Mouse (Mus musculus) neural tube, embryonic 15.5 days (tissue): ENCODE measurements around the gene Serpina16. TPM values are rescaled to one million over a fixed set of nuclear protein-coding genes. Genes with fewer than 3 reads are reported as not detected.
"Not testable (repeated sequence)": the region's sequence is repeated elsewhere in the genome, so short reads cannot be mapped to it uniquely, and the experiment has no call there.

Experiments used
- ATAC-seq: fragments of 200-750 bp; cut with Nextera tagmentation; 2 replicates; pipeline ENCODE4 v1.8.0; 2017; ENCODE audit warnings: mild to moderate bottlenecking, moderate TSS enrichment, moderate library complexity; ENCODE audit not compliant: low FRiP score
- H3K27ac ChIP-seq: fragments of 300-500 bp; sonication (generic); replicated peaks from 2 replicates; pipeline ENCODE4 v1.5.1; 2015; ENCODE audit warnings: mild to moderate bottlenecking, inconsistent platforms
- H3K27me3 ChIP-seq: fragments of 300-500 bp; sonication (generic); replicated peaks from 2 replicates; pipeline ENCODE4 v1.6.1; 2015; ENCODE audit warnings: inconsistent platforms
- H3K36me3 ChIP-seq: fragments of 300-500 bp; sonication (generic); 2 replicates; pipeline ENCODE4 v1.6.1; 2015; ENCODE audit warnings: inconsistent platforms
- H3K4me1 ChIP-seq: fragments of 300-500 bp; sonication (generic); 2 replicates; pipeline ENCODE4 v1.6.1; 2015; ENCODE audit warnings: inconsistent platforms
- H3K4me2 ChIP-seq: fragments of 300-500 bp; sonication (generic); 2 replicates; pipeline ENCODE4 v1.6.1; 2015; ENCODE audit warnings: inconsistent platforms, mild to moderate bottlenecking, moderate library complexity
- H3K4me3 ChIP-seq: fragments of 300-500 bp; sonication (generic); replicated peaks from 2 replicates; pipeline ENCODE4 v1.5.1; 2015; ENCODE audit warnings: mild to moderate bottlenecking, inconsistent platforms
- H3K9ac ChIP-seq: fragments of 300-500 bp; sonication (generic); replicated peaks from 2 replicates; pipeline ENCODE4 v1.6.1; 2015; ENCODE audit warnings: mild to moderate bottlenecking, inconsistent platforms
- H3K9me3 ChIP-seq: fragments of 300-500 bp; sonication (generic); replicated peaks from 2 replicates; pipeline ENCODE4 v1.6.1; 2016; ENCODE audit warnings: inconsistent platforms
- WGBS: fragments of 180-500 bp; shearing (Covaris S2); methylation state at CpG from one replicate; pipeline ENCODE4 v1.1.7; 2015; ENCODE audit warnings: mixed read lengths; 5-methylcytosine and 5-hydroxymethylcytosine counted together
- polyA plus RNA-seq: library from polyadenylated mRNA; unstranded; fragments of >200 nt; fragmentation: Nextera tagmentation; extraction: Ambion mirVana; gene quantifications from 2 replicates; pipeline ENCODE4 v1.2.1, GENCODE M21; 2015

Gene Serpina16
- polyA plus RNA-seq, 1 experiment from 2014 or later: 0.09 TPM

DNA sequence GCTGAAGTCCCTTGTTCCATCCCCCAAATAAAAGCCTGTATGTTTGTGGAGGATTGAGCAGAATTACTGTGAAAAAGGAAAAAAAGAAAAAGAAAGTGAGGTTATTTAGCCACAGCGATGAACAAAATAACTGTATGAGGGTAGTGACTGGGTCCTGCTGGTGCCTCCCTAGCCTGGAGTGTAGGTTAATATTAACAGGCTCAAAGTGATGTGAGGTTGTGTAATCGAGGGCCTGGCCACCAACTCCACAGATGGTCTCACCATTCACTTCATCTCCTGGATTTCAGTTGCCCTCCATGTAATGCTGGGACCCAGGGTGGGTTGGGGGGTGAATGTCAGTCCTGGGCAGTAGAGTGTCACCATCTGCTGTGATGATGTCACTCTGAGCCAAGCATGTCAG lies 5.8 kb upstream of the Serpina16 start:
- no peak for ATAC-seq
- Histone ChIP-seq H3K9ac (no peak overlapping the region), H3K4me1 (no peaks in the 10 kb centered on the region), H3K27me3 (no peaks in the 10 kb centered on the region), H3K27ac (no peak overlapping the region), H3K9me3 (no peaks in the 10 kb centered on the region), H3K36me3 (no peaks in the 10 kb centered on the region), H3K4me2 (no peak overlapping the region), H3K4me3 (no peak overlapping the region)
- WGBS: 78% methylated on average over 2 of the region's 2 CpGs

DNA sequence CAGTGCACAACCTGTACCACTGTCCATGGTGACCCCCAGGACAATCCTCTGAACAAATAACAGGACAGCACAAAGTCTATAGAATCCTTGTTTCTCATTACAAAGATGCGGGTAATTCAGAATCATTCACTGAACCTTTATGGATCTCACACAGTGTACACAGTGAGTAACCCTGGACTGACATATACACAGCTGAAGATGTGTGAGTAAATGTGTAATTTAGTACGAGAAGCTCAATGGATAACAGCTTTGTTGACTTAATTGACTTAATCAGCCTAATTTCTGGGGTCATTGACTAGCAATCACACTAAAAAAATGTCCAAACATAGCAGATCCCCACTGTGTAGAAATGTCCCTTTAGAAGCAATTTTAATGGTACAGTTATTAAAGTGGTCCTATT lies 5.2 kb upstream of the Serpina16 start:
- Histone ChIP-seq H3K9ac (no peak overlapping the region), H3K27me3 (no peaks in the 10 kb centered on the region), H3K4me1 (no peaks in the 10 kb centered on the region), H3K36me3 (no peaks in the 10 kb centered on the region), H3K9me3 (no peaks in the 10 kb centered on the region), H3K4me3 (no peak overlapping the region), H3K27ac (no peak overlapping the region), H3K4me2 (no peak overlapping the region)
- WGBS: 75% methylated on average over 2 of the region's 2 CpGs
- ATAC-seq: no peak

DNA sequence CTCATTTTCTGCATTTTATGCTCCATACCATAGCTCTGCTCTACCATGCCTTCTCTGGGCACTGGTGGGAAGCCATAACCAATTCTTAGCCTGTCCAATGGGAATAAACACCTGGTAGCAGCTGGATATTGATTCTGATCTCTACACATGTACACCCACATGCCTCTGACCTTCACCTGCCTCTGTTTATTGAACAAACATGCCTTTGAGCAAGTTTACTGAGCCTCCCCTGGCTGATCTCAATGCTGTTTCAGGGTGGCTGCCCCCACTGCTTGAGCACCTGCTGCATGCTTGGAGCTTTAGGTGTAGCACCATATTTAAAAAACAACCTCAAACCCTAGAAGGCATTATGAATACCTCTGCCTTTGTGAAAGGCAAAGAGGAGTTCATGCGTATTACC lies 3.9 kb upstream of the Serpina16 start:
- not testable (repeated sequence) for H3K27me3 ChIP-seq, H3K36me3 ChIP-seq, H3K4me3 ChIP-seq, H3K4me2 ChIP-seq, H3K9me3 ChIP-seq, H3K9ac ChIP-seq, ATAC-seq, H3K4me1 ChIP-seq, H3K27ac ChIP-seq
- WGBS: 97% methylated on average over 1 of the region's 1 CpGs

DNA sequence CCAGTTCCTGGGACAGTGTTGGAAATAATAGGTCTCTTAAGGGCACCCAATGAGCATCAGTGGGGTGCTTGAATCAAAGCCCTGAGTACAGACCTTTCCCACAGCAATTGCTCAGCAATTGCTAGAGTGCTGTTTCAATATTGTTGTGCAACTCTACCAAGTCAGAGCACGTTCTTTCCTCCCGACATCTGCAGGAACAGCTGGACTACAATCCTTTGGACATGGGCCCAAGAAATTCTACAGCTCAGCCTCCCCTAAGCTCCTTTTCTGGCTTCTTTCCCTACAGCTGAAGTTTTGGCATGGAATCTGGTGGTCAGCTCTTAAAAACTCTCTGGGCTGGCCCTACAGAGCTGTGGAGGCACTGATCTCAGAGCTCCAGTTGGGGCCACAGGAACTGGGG lies 2.8 kb downstream of the Serpina16 start:
- Histone ChIP-seq H3K4me2 (no peak overlapping the region), H3K9me3 (no peaks in the 10 kb centered on the region), H3K36me3 (no peaks in the 10 kb centered on the region), H3K27ac (no peak overlapping the region), H3K4me3 (no peak overlapping the region), H3K4me1 (no peaks in the 10 kb centered on the region), H3K9ac (no peak overlapping the region), H3K27me3 (no peaks in the 10 kb centered on the region)
- WGBS: 86% methylated on average over 2 of the region's 2 CpGs
- ATAC-seq: no peak

DNA sequence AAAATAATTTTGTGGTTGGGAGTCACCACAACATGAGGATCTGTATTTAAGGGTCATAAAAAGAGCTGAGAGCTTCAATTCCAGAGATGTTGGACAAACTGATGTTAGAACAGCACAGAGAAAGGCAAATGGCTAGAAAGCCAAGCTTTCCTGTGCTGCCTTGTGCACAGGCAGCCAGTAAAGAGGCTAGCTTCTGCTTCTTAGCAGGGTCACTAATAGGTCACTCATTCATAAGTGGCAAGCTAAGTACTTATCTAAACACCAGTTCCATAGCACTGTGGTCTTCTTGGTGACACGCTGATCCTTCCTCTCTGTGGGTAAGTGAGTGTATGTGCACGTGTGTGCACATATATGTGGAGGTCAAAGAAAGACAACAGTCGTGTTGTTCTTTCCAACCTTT lies 4.5 kb downstream of the Serpina16 start:
- Histone ChIP-seq H3K36me3 (no peaks in the 10 kb centered on the region), H3K4me3 (no peak overlapping the region), H3K9ac (no peak overlapping the region), H3K9me3 (no peaks in the 10 kb centered on the region), H3K27ac (no peak overlapping the region), H3K27me3 (no peaks in the 10 kb centered on the region), H3K4me2 (no peak overlapping the region), H3K4me1 (no peaks in the 10 kb centered on the region)
- WGBS: 82% methylated on average over 3 of the region's 3 CpGs
- no peak for ATAC-seq

DNA sequence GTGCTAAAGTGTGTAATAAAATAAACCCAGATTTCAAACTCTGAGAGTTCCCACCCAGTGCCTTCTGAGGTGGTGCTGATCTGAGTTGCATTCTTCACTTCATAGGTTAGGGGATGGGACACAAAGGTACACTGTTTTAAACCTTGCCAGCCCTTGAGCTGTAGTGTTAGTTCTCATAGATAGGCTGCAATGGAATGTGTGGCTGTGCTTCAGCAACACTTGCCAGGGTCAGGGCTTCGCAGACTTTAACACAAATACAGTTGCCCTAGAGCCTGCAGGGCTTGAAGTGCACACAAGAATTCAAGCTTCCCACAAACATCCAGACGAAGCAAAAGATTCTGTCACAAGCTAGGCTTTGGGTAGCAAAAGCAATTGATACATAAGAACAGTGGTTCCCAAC lies 5.0 kb downstream of the Serpina16 start:
- Histone ChIP-seq H3K4me2 (no peak overlapping the region), H3K4me3 (no peak overlapping the region), H3K27me3 (no peaks in the 10 kb centered on the region), H3K27ac (no peak overlapping the region), H3K9me3 (no peaks in the 10 kb centered on the region), H3K9ac (no peak overlapping the region), H3K4me1 (no peaks in the 10 kb centered on the region), H3K36me3 (no peaks in the 10 kb centered on the region)
- ATAC-seq: no peak
- 81% methylated on average over 2 of the region's 2 CpGs for WGBS

DNA sequence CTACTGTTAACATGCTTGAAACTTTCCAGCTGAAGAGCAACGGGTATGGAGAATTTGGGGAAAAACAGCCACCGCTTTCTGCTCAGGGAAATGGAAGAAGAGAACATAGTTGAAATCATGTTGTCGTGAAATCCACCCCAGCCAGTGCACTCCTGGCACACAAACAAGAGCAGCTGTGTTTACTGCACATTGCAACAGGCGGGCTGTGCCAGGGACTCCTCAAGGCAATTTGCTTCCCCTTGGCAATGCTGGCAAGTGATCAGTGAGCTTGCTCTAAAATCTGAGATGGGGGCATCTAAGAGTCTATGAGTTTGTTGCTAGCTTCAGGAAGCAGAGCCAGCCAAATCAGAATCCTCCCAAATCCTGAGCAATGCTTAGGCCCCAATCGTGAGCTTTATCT lies 5.6 kb downstream of the Serpina16 start:
- ATAC-seq: no peak
- Histone ChIP-seq H3K27ac (no peak overlapping the region), H3K9ac (no peak overlapping the region), H3K4me1 (no peaks in the 10 kb centered on the region), H3K9me3 (no peaks in the 10 kb centered on the region), H3K27me3 (no peaks in the 10 kb centered on the region), H3K36me3 (no peaks in the 10 kb centered on the region), H3K4me3 (no peak overlapping the region), H3K4me2 (no peak overlapping the region)
- 88% methylated on average over 5 of the region's 5 CpGs for WGBS

DNA sequence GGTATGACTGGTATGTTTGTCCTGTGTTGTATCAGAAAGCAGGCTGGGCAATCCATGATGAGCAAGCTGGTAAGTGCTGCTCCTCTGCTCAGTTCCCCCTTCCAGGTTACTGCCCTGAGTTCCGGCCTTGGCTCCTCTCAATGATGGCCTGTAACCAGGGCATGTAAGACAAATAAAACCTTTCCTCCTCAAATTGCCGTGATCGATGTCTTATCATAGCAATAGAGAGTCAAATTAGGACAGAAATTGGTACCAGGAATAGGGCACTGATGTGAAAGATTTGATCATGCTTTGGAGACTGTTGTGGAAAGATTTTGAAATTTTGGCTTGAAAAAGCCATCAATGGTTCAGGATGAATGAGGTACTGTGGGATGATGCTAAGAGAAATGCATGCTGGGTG lies 10.7 kb downstream of the Serpina16 start:
- Histone ChIP-seq H3K9ac (no peak overlapping the region), H3K4me3 (no peak overlapping the region), H3K27me3 (no peaks in the 10 kb centered on the region), H3K27ac (no peak overlapping the region), H3K36me3 (no peaks in the 10 kb centered on the region), H3K4me2 (no peak overlapping the region), H3K4me1 (no peaks in the 10 kb centered on the region), H3K9me3 (no peaks in the 10 kb centered on the region)
- ATAC-seq: no peak
- 93% methylated on average over 3 of the region's 3 CpGs for WGBS

DNA sequence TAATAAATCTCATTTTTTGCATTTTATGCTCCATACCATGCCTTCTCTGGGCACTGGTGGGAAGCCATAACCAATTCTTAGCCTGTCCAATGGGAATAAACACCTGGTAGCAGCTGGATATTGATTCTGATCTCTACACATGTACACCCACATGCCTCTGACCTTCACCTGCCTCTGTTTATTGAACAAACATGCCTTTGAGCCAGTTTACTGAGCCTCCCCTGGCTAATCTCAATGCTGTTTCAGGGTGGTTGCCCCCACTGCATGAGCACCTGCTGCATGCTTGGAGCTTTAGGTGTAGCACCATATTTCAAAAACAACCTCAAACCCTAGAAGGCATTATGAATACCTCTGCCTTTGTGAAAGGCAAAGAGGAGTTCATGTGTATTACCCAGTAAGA lies 13.9 kb downstream of the Serpina16 start:
- not testable (repeated sequence) for H3K4me1 ChIP-seq, H3K27ac ChIP-seq, H3K27me3 ChIP-seq, H3K4me2 ChIP-seq, H3K9me3 ChIP-seq, H3K4me3 ChIP-seq, H3K36me3 ChIP-seq, H3K9ac ChIP-seq, ATAC-seq

DNA sequence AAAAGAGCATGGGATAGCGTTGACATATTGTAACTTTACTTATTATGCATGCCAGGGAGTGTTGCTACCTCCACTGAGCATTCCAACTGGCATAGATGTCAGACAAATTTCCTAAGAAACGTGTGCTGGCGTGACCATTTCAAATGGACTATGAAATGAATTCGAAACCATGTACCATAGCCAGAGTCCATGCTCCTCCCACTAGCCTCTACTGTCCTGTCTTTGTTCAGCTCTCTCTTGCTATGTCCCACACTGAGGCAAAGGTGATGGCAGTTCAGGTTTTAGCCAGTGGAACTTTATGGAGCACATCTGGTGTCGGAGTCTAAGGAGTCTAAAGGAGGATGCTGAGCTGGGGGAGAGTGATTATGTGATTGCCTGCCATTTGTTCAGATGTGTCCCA lies 15.9 kb downstream of the Serpina16 start:
- H3K4me2 ChIP-seq: no peak overlapping the region
- no peak overlapping the region for H3K27ac ChIP-seq
- no peak for ATAC-seq
- H3K27me3 ChIP-seq: no peaks in the 10 kb centered on the region
- no peaks in the 10 kb centered on the region for H3K36me3 ChIP-seq
- no peaks in the 10 kb centered on the region for H3K9me3 ChIP-seq
- no peak overlapping the region for H3K9ac ChIP-seq
- 88% methylated on average over 5 of the region's 5 CpGs for WGBS
- H3K4me1 ChIP-seq: no peaks in the 10 kb centered on the region
- no peak overlapping the region for H3K4me3 ChIP-seq

DNA sequence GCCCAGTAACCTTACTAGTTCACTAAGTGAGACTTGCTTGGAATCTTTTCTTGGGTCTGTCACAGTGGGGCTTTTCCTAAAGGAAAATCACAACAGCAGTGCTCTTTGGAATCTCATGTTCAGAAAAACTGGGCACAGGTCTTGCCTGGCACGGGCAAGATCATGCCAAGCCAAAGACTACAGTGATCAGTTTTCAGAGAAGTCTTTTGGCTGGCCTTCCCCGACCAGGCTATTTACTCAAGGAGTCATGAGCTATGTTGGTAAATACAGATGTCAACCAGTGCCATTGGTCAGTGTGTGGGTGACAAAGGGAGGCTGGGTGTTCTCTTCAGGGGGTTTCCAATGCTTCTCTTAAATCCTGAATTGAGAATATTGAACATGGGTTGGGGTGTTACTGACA lies 16.8 kb downstream of the Serpina16 start:
- Histone ChIP-seq H3K36me3 (no peaks in the 10 kb centered on the region), H3K4me1 (no peaks in the 10 kb centered on the region), H3K9me3 (no peaks in the 10 kb centered on the region), H3K27ac (no peak overlapping the region), H3K27me3 (no peaks in the 10 kb centered on the region), H3K4me2 (no peak overlapping the region), H3K9ac (no peak overlapping the region), H3K4me3 (no peak overlapping the region)
- ATAC-seq: no peak
- 89% methylated on average over 2 of the region's 2 CpGs for WGBS

DNA sequence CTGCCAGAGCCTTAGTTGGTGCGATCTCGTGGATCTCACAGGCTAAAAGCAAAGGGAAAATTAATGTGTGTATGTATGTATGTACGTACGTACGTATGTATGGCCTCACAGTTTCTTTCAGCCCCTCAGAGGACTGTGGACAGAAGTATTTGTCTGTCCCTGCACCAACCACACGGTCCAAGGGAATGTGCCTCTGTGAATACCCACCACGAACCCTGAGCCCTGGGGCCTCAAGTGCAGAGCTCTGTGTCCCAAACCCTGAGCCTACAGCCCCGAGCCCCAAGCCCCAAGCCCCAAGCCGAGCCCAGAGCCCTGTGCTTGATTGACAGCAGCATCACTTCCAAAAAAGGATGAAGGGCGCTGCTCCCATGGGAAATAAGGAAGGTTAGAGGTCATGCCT lies 17.9 kb downstream of the Serpina16 start:
- WGBS: 85% methylated on average over 10 of the region's 10 CpGs
- H3K4me3 ChIP-seq: no peak overlapping the region
- H3K4me1 ChIP-seq: no peaks in the 10 kb centered on the region
- no peak for ATAC-seq
- no peaks in the 10 kb centered on the region for H3K9me3 ChIP-seq
- H3K27ac ChIP-seq: no peak overlapping the region
- H3K4me2 ChIP-seq: no peak overlapping the region
- no peaks in the 10 kb centered on the region for H3K27me3 ChIP-seq
- no peaks in the 10 kb centered on the region for H3K36me3 ChIP-seq
- no peak overlapping the region for H3K9ac ChIP-seq

DNA sequence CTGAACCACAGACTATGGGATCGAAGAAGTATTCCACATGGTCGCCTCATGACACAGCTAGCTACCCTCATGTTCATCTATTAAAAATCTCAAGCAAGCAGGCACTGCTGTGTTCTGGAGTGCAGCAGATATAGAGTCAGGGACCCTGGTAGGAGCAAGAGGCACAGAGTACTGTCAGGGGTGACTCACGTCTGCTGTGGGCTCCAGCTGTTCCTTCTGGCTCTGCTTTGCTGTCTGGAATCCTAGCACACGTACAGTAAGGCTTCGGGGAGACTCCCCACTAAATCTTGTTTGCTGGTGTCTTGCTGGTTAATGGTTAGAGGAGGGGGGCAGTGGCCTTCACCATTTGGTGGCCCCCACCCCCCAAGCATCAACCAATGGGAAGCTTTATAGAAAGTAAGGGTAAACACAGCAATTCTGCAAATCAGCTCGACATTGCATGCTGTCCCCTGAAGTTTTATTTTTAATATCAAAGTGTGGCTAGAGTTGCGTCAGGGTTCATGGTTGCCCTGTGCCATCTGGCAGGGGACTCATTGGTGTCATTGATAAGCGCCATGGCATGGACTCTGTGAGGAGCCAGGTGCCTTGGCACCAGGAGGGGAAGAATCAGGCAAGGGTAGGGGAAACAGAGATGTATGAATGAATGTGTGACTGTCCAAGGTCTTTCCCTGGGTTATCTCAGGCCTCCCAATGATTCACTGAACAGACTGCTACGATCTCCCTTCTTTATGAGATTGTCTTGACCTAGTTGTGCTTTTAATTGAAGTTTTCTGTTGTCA lies 18.9 kb downstream of the Serpina16 start, which contains the start of gene Serpina6:
Gene Serpina6 (minus strand): TSS at position 365 of the 779 bp plus-strand sequence.
- WGBS: 84% methylated on average over 9 of the region's 9 CpGs
- H3K4me3 ChIP-seq: no peak within 1 kb of the TSS

More for the DNA sequence above, 18.9 kb downstream of the Serpina16 start, which contains the start of gene Serpina6:
- Histone ChIP-seq H3K4me2 (no peak within 1 kb of the TSS), H3K27ac (no peak within 1 kb of the TSS), H3K4me1 (no peaks in the 10 kb centered on the region), H3K27me3 (no peaks in the 10 kb centered on the region), H3K9ac (no peak within 1 kb of the TSS), H3K9me3 (no peaks in the 10 kb centered on the region), H3K36me3 (no peaks in the 10 kb centered on the region)
- no peak for ATAC-seq
